Mouse (Mus musculus): ENCODE results near the gene Prkce.

- TF ChIP-seq POLR2A (IDR thresholded peaks at IDR 0.05; ENCODE audit: insufficient read depth, low read depth, low read length) (no peak), CTCF (IDR thresholded peaks at IDR 0.05; ENCODE audit: insufficient read depth, low read depth, low read length) (no peak)
Observed at GRCm38 (mm10) chr17:86378611-86379010, 211.0 kb downstream of the Prkce start.
